ENCODE assay signal across 12 mouse cellular contexts in genomic region chr16:10299637-10300036, GRCm38 (mm10). TPM values are rescaled to one million over a fixed set of nuclear protein-coding genes. Genes with fewer than 3 reads are reported as not detected.
A peak's percentile ranks its signal among the peaks of the same experiment; 100 is the strongest.
DNase-seq lines count a peak whose midpoint lies in the region; ATAC-seq and TF ChIP-seq lines count a peak whose summit lies in the region.
"Had no signal": no experiment of that assay in that cellular context is flagged by ENCODE, and none has a peak within 500 bp of the region (broad histone marks: within the 10 kb centered on the region; RNA-seq: fewer than 3 reads in every experiment).

No protein-coding gene starts in this region.

- H3K9me3 ChIP-seq in heart, embryonic 15.5 days (replicated peaks): no peaks in the 10 kb centered on the region
- no peaks in the 10 kb centered on the region for H3K9me3 ChIP-seq in intestine, embryonic 15.5 days
- H3K9me3 ChIP-seq in stomach, embryonic 16.5 days (replicated peaks; ENCODE audit: control insufficient read depth, low read length): no peaks in the 10 kb centered on the region
- peaks cover 4% of the 10 kb centered on the region; the same call in 1 of the 2 replicates for H3K9me3 ChIP-seq in forebrain, embryonic 12.5 days
- H3K9me3 ChIP-seq: embryonic facial prominence, embryonic 15.5 days had no signal

- peak overlapping the region; percentile 25 for H3K27ac ChIP-seq in heart, embryonic 15.5 days
- no peak overlapping the region for H3K27ac ChIP-seq in intestine, embryonic 15.5 days
- 0 out of 2 replicates have a peak overlapping the region, but pooled peaks have one; percentile 7 for H3K27ac ChIP-seq in stomach, embryonic 16.5 days (ENCODE audit: low read length)
- H3K27ac ChIP-seq in forebrain, embryonic 12.5 days: no peak overlapping the region
- H3K27ac ChIP-seq: embryonic facial prominence, embryonic 15.5 days had no signal

- no peak for DNase-seq in heart, postnatal 36 days
- DNase-seq in lung, adult 2 months: peak; percentile 45
- no peak for DNase-seq in ovary, postnatal 36 days (ENCODE audit: low spot score)
- DNase-seq: adrenal gland, postnatal 25 days; forebrain, postnatal 0 days; heart, adult 18-20 months; kidney, adult 11 months had no signal

- peaks cover 25% of the 10 kb centered on the region for H3K4me1 ChIP-seq in heart, embryonic 15.5 days (replicated peaks)
- peaks cover 5% of the 10 kb centered on the region; the same call in 1 of the 2 replicates for H3K4me1 ChIP-seq in intestine, embryonic 15.5 days (replicated peaks)
- H3K4me1 ChIP-seq in lung, adult 2 months (ENCODE audit: control insufficient read depth, insufficient read depth, low read length): peaks cover 28% of the 10 kb centered on the region; the same call in 1 of the 2 replicates
- peaks cover 9% of the 10 kb centered on the region; the same call in 1 of the 2 replicates for H3K4me1 ChIP-seq in stomach, embryonic 16.5 days (ENCODE audit: control insufficient read depth, insufficient read depth, low read length)
- no peaks in the 10 kb centered on the region for H3K4me1 ChIP-seq in forebrain, embryonic 12.5 days
- H3K4me1 ChIP-seq: embryonic facial prominence, embryonic 15.5 days had no signal

- no peaks in the 10 kb centered on the region for H3K27me3 ChIP-seq in heart, embryonic 15.5 days
- H3K27me3 ChIP-seq in intestine, embryonic 15.5 days (replicated peaks): no peaks in the 10 kb centered on the region
- H3K27me3 ChIP-seq in stomach, embryonic 16.5 days (ENCODE audit: control insufficient read depth, insufficient read depth, low read length): no peaks in the 10 kb centered on the region
- H3K27me3 ChIP-seq in forebrain, embryonic 12.5 days: no peaks in the 10 kb centered on the region
- H3K27me3 ChIP-seq: embryonic facial prominence, embryonic 15.5 days had no signal

- no peak overlapping the region for H3K9ac ChIP-seq in heart, embryonic 15.5 days
- H3K9ac ChIP-seq in intestine, embryonic 15.5 days: no peak overlapping the region
- peak overlapping the region; percentile 6; the same call in 1 of the 2 replicates for H3K9ac ChIP-seq in stomach, embryonic 16.5 days (ENCODE audit: low read length)
- H3K9ac ChIP-seq in forebrain, embryonic 12.5 days: no peak overlapping the region
- H3K9ac ChIP-seq: embryonic facial prominence, embryonic 15.5 days; forebrain, postnatal 0 days had no signal

- intact Hi-C loops in heart, postnatal 36 days (cut with DNase I): no loop called here

- no peak for TF ChIP-seq POLR2A in lung, adult 2 months (IDR thresholded peaks at IDR 0.05; ENCODE audit: borderline replicate concordance, extremely low read depth, low read depth, low read length)

- ATAC-seq in heart, embryonic 15.5 days (replicated peaks; ENCODE audit: insufficient number of reproducible peaks, insufficient read depth, low FRiP score, low read depth): 0 out of 2 replicates have a peak, but pooled peaks have one; percentile 20
- ATAC-seq in intestine, embryonic 15.5 days: peak; percentile 88
- peak; percentile 45; the same call in 1 of the 2 replicates for ATAC-seq in stomach, embryonic 16.5 days (ENCODE audit: insufficient read depth, low FRiP score)
- ATAC-seq in forebrain, embryonic 12.5 days (ENCODE audit: low FRiP score): no peak
- ATAC-seq: forebrain, postnatal 0 days had no signal

- no peak for TF ChIP-seq CTCF in lung, adult 2 months (IDR thresholded peaks at IDR 0.05; ENCODE audit: insufficient read depth, low read length)

- no peak overlapping the region for H3K4me3 ChIP-seq in heart, embryonic 15.5 days
- H3K4me3 ChIP-seq in intestine, embryonic 15.5 days (replicated peaks): no peak overlapping the region
- no peak overlapping the region for H3K4me3 ChIP-seq in lung, adult 2 months (replicated peaks; ENCODE audit: extremely low read depth, low read depth, low read length)
- no peak overlapping the region for H3K4me3 ChIP-seq in stomach, embryonic 16.5 days (replicated peaks; ENCODE audit: low read length)
- H3K4me3 ChIP-seq in forebrain, embryonic 12.5 days (replicated peaks): no peak overlapping the region
- H3K4me3 ChIP-seq: embryonic facial prominence, embryonic 15.5 days had no signal

- H3K4me2 ChIP-seq in heart, embryonic 15.5 days: no peak overlapping the region
- H3K4me2 ChIP-seq in intestine, embryonic 15.5 days (replicated peaks): peak overlapping the region; percentile 38
- H3K4me2 ChIP-seq in stomach, embryonic 16.5 days (ENCODE audit: low read depth, low read length): no peak overlapping the region
- no peak overlapping the region for H3K4me2 ChIP-seq in forebrain, embryonic 12.5 days
- H3K4me2 ChIP-seq: embryonic facial prominence, embryonic 15.5 days had no signal

- 25% methylated on average over 8 of the region's 8 CpGs for WGBS in heart, embryonic 15.5 days
- WGBS in intestine, embryonic 15.5 days: 17% methylated on average over 8 of the region's 8 CpGs
- 39% methylated on average over 8 of the region's 8 CpGs for WGBS in lung, adult 2 months
- 16% methylated on average over 8 of the region's 8 CpGs for WGBS in stomach, embryonic 16.5 days
- 49% methylated on average over 8 of the region's 8 CpGs for WGBS in forebrain, embryonic 12.5 days

- H3K36me3 ChIP-seq in heart, embryonic 15.5 days: no peaks in the 10 kb centered on the region
- no peaks in the 10 kb centered on the region for H3K36me3 ChIP-seq in intestine, embryonic 15.5 days
- no peaks in the 10 kb centered on the region for H3K36me3 ChIP-seq in stomach, embryonic 16.5 days (ENCODE audit: control insufficient read depth, insufficient read depth, low read length)
- H3K36me3 ChIP-seq in forebrain, embryonic 12.5 days (replicated peaks): no peaks in the 10 kb centered on the region
- H3K36me3 ChIP-seq: embryonic facial prominence, embryonic 15.5 days had no signal

RNA-seq across cellular contexts. Expression of gene Emp2, which starts 14.1 kb away (rescaled TPM):
- 44.6 and 49.1 TPM in 2 replicates for polyA plus RNA-seq in heart, embryonic 15.5 days (2015; fragmentation: Nextera tagmentation; extraction: Ambion mirVana)
- 10 to 100 TPM; 42.0 to 49.2 TPM for total RNA-seq in heart, postnatal 36 days (2021)
- polyA plus RNA-seq in intestine, embryonic 15.5 days (2015; fragmentation: Nextera tagmentation; extraction: Ambion mirVana): 20.0 and 20.3 TPM in 2 replicates
- polyA plus RNA-seq in lung, adult 2 months (2012; rRNA removed): 763 and 1,000 TPM in 2 replicates
- polyA plus RNA-seq in stomach, embryonic 16.5 days (2015; fragmentation: Nextera tagmentation; extraction: Ambion mirVana): 83.5 and 110 TPM in 2 replicates
- polyA plus RNA-seq in forebrain, embryonic 12.5 days (2016; fragmentation: Nextera tagmentation; extraction: Ambion mirVana): 2.6 and 3.6 TPM in 2 replicates

Comparison
In these comparisons a context has a peak if more than half of its experiments do, and no peak if none do; other contexts are left out.
1. H3K27ac ChIP-seq: peak in heart, embryonic 15.5 days (single experiment) and stomach, embryonic 16.5 days (single experiment); none in intestine, embryonic 15.5 days (single experiment) and forebrain, embryonic 12.5 days (single experiment).